Mouse (Mus musculus) macrophage (primary cell): ENCODE measurements around the gene Gm49405. TPM values are rescaled to one million over a fixed set of nuclear protein-coding genes. Genes with fewer than 3 reads are reported as not detected.
"Not testable (repeated sequence)": the region's sequence is repeated elsewhere in the genome, so short reads cannot be mapped to it uniquely, and the experiment has no call there.

Source experiments
- H3K27ac ChIP-seq: fragments of 350-480 bp; formaldehyde crosslinking; 2 replicates; pipeline ENCODE4 v1.9.0; 2021
- H3K36me3 ChIP-seq: fragments of 350-480 bp; formaldehyde crosslinking; 2 replicates; pipeline ENCODE4 v1.9.0; 2021; ENCODE audit errors: inconsistent target
- H3K4me3 ChIP-seq: fragments of 350-480 bp; formaldehyde crosslinking; 2 replicates; pipeline ENCODE4 v1.9.0; 2021; ENCODE audit errors: inconsistent target
- H3K79me2 ChIP-seq: fragments of 350-480 bp; formaldehyde crosslinking; 2 replicates; pipeline ENCODE4 v1.9.0; 2021; ENCODE audit errors: inconsistent target
- WGBS: methylation state at CpG from one replicate; pipeline ENCODE4 v1.1.7; 2026; ENCODE audit warnings: inconsistent platforms; ENCODE audit not compliant: missing documents; 5-methylcytosine and 5-hydroxymethylcytosine counted together
- polyA plus RNA-seq: library from polyadenylated mRNA; stranded (reverse); fragments of 250-400 nt; gene quantifications from 3 replicates; pipeline ENCODE4 v1.2.4, GENCODE M21; 2018; ENCODE audit warnings: inconsistent platforms

Gene Gm49405
- polyA plus RNA-seq, 1 experiment from 2014 or later = 0.13 TPM

- Histone ChIP-seq H3K36me3 (no peaks in the 10 kb centered on the region), H3K27ac (no peak overlapping the region), H3K79me2 (no peaks in the 10 kb centered on the region), H3K4me3 (no peak overlapping the region)
- 92% methylated on average over 14 of the region's 14 CpGs for WGBS
These were observed 41.7 kb downstream of the Gm49405 start for GRCm38 (mm10) chr19:4042124-4042523.

GRCm38 (mm10) chr19:4044109-4044508 lies 43.7 kb downstream of the Gm49405 start:
- not testable (repeated sequence) for H3K79me2 ChIP-seq, H3K27ac ChIP-seq, H3K4me3 ChIP-seq, H3K36me3 ChIP-seq
- 51% methylated on average over 5 of the region's 5 CpGs for WGBS

GRCm38 (mm10) chr19:4045966-4046865 lies 45.8 kb downstream of the Gm49405 start, which contains the start of gene Gstp2:
TSS of gene Gstp2 (minus strand) at chr19:4046023.
- no peaks in the 10 kb centered on the region for H3K36me3 ChIP-seq
- 61% methylated on average over 16 of the region's 16 CpGs for WGBS
- H3K27ac ChIP-seq = no peak within 1 kb of the TSS
- no peaks in the 10 kb centered on the region for H3K79me2 ChIP-seq
- H3K4me3 ChIP-seq = no peak within 1 kb of the TSS

GRCm38 (mm10) chr19:4046866-4047254 lies 46.4 kb downstream of the Gm49405 start:
- H3K27ac ChIP-seq = no peak overlapping the region
- no peaks in the 10 kb centered on the region for H3K36me3 ChIP-seq
- no peak overlapping the region for H3K4me3 ChIP-seq
- no peaks in the 10 kb centered on the region for H3K79me2 ChIP-seq
- 85% methylated on average over 8 of the region's 8 CpGs for WGBS

- Histone ChIP-seq H3K79me2 (no peaks in the 10 kb centered on the region), H3K36me3 (no peaks in the 10 kb centered on the region), H3K27ac (no peak overlapping the region), H3K4me3 (no peak overlapping the region)
- 19% methylated on average over 4 of the region's 4 CpGs for WGBS
These were observed 47.4 kb downstream of the Gm49405 start for GRCm38 (mm10) chr19:4047859-4048258.

GRCm38 (mm10) chr19:4049069-4049468 lies 48.6 kb downstream of the Gm49405 start:
- H3K27ac ChIP-seq, H3K4me3 ChIP-seq, H3K79me2 ChIP-seq, H3K36me3 ChIP-seq: not testable (repeated sequence)
- 81% methylated on average over 5 of the region's 5 CpGs for WGBS

GRCm38 (mm10) chr19:4051016-4051415 lies 50.6 kb downstream of the Gm49405 start:
- no peak overlapping the region for H3K27ac ChIP-seq
- no peaks in the 10 kb centered on the region for H3K36me3 ChIP-seq
- H3K79me2 ChIP-seq = no peaks in the 10 kb centered on the region
- 100% methylated on average over 4 of the region's 5 CpGs for WGBS
- no peak overlapping the region for H3K4me3 ChIP-seq

- H3K4me3 ChIP-seq = no peak overlapping the region
- no peaks in the 10 kb centered on the region for H3K36me3 ChIP-seq
- H3K79me2 ChIP-seq = no peaks in the 10 kb centered on the region
- 59% methylated on average over 10 of the region's 10 CpGs for WGBS
- no peak overlapping the region for H3K27ac ChIP-seq
These were observed 51.5 kb downstream of the Gm49405 start for GRCm38 (mm10) chr19:4051741-4052515.

- WGBS = 71% methylated on average over 5 of the region's 5 CpGs
- Histone ChIP-seq H3K36me3 (no peaks in the 10 kb centered on the region), H3K4me3 (no peak overlapping the region), H3K27ac (no peak overlapping the region), H3K79me2 (no peaks in the 10 kb centered on the region)
These were observed 52.1 kb downstream of the Gm49405 start for GRCm38 (mm10) chr19:4052516-4053030.

GRCm38 (mm10) chr19:4054613-4055012 lies 54.2 kb downstream of the Gm49405 start:
- Histone ChIP-seq H3K36me3 (no peaks in the 10 kb centered on the region), H3K4me3 (no peak overlapping the region), H3K27ac (no peak overlapping the region), H3K79me2 (no peaks in the 10 kb centered on the region)
- 91% methylated on average over 2 of the region's 5 CpGs for WGBS

Other genes starting within 250 kb of the Gm49405 start
- gene Kmt5b, start 233.2 kb upstream of the Gm49405 start, polyA plus RNA-seq = 16.2 to 28.8 TPM (median 20.6 TPM) in 3 replicates
- gene Chka, start 148.9 kb upstream of the Gm49405 start, polyA plus RNA-seq = 11.1 to 17.8 TPM (median 15.8 TPM) in 3 replicates
- 359 to 665 TPM (median 410 TPM) in 3 replicates for gene Tcirg1, start 93.5 kb upstream of the Gm49405 start, polyA plus RNA-seq
- 65.9 to 103 TPM (median 95.7 TPM) in 3 replicates for gene Ndufs8, start 87.9 kb upstream of the Gm49405 start, polyA plus RNA-seq
- gene Aldh3b1, start 70.8 kb upstream of the Gm49405 start, polyA plus RNA-seq = 57.7 to 77.8 TPM (median 67.9 TPM) in 3 replicates
- gene Unc93b1, start 65.4 kb upstream of the Gm49405 start, polyA plus RNA-seq = 421 to 814 TPM (median 651 TPM) in 3 replicates
- gene Aldh3b3, start 42.0 kb upstream of the Gm49405 start, polyA plus RNA-seq = not detected in 3 replicates
- not detected in 3 replicates for gene Aldh3b2, start 28.3 kb upstream of the Gm49405 start, polyA plus RNA-seq
- gene Acy3, start 14.1 kb upstream of the Gm49405 start, polyA plus RNA-seq = 0.47 to 0.60 TPM (median 0.47 TPM) in 3 replicates
- not detected in 3 replicates for gene Tbx10, start 7.9 kb upstream of the Gm49405 start, polyA plus RNA-seq
- gene Nudt8, start within 50 bp of the Gm49405 start, polyA plus RNA-seq = 6.9 to 10.7 TPM (median 7.0 TPM) in 3 replicates
- 0.20 to 0.33 TPM in 2 of 3 replicates, not detected in the other for gene Doc2g, start 2.7 kb downstream of the Gm49405 start, polyA plus RNA-seq
- 35.8 to 43.3 TPM (median 39.0 TPM) in 3 replicates for gene Ndufv1, start 12.2 kb downstream of the Gm49405 start, polyA plus RNA-seq
- gene Gstp1, start 37.4 kb downstream of the Gm49405 start, polyA plus RNA-seq = 6.2 to 20.1 TPM (median 8.6 TPM) in 3 replicates
- not detected in 3 replicates for gene Gstp2, start 45.4 kb downstream of the Gm49405 start, polyA plus RNA-seq
- gene Gstp3, start 58.9 kb downstream of the Gm49405 start, polyA plus RNA-seq = not detected in 3 replicates
- gene Cabp2, start 81.0 kb downstream of the Gm49405 start, polyA plus RNA-seq = not detected in 3 replicates
- 16.7 to 37.3 TPM (median 23.1 TPM) in 3 replicates for gene Cdk2ap2, start 96.6 kb downstream of the Gm49405 start, polyA plus RNA-seq
- gene Pitpnm1, start 99.4 kb downstream of the Gm49405 start, polyA plus RNA-seq = 12.8 to 30.4 TPM (median 14.2 TPM) in 3 replicates
- 80.9 to 169 TPM (median 84.6 TPM) in 3 replicates for gene Aip, start 125.2 kb downstream of the Gm49405 start, polyA plus RNA-seq
- not detected in 3 replicates for gene Gpr152, start 139.2 kb downstream of the Gm49405 start, polyA plus RNA-seq
- not detected in 3 replicates for gene Cabp4, start 143.4 kb downstream of the Gm49405 start, polyA plus RNA-seq
- gene Coro1b, start 148.0 kb downstream of the Gm49405 start, polyA plus RNA-seq = 252 to 368 TPM (median 357 TPM) in 3 replicates
- gene Ptprcap, start 153.0 kb downstream of the Gm49405 start, polyA plus RNA-seq = 0.28 to 0.53 TPM (median 0.41 TPM) in 3 replicates
- gene Rps6kb2, start 162.7 kb downstream of the Gm49405 start, polyA plus RNA-seq = 13.6 to 29.6 TPM (median 18.4 TPM) in 3 replicates
- gene Carns1, start 174.9 kb downstream of the Gm49405 start, polyA plus RNA-seq = 0.62 to 1.00 TPM (median 0.77 TPM) in 3 replicates
- 0.25 to 0.60 TPM (median 0.41 TPM) in 3 replicates for gene Tbc1d10c, start 190.7 kb downstream of the Gm49405 start, polyA plus RNA-seq
- gene Ppp1ca, start 191.4 kb downstream of the Gm49405 start, polyA plus RNA-seq = 375 to 413 TPM (median 395 TPM) in 3 replicates
- gene Rad9a, start 201.0 kb downstream of the Gm49405 start, polyA plus RNA-seq = 16.0 to 22.9 TPM (median 16.7 TPM) in 3 replicates
- gene Clcf1, start 213.6 kb downstream of the Gm49405 start, polyA plus RNA-seq = 0.10 to 0.21 TPM (median 0.17 TPM) in 3 replicates
- gene AC109138.7, start 213.7 kb downstream of the Gm49405 start, polyA plus RNA-seq = not detected in 3 replicates
- 33.8 to 76.3 TPM (median 47.8 TPM) in 3 replicates for gene Pold4, start 231.3 kb downstream of the Gm49405 start, polyA plus RNA-seq